Mouse (Mus musculus): ENCODE measurements at regions not wholly inside any gene's neighbourhood (a gene's known extent, or its start where the extent isn't known, plus 50 kb on each side); places are given as distances from the start of the nearest gene placed in this dataset.

- no peak for DNase-seq
Observed at GRCm38 (mm10) chr17:68057264-68057663, 53.3 kb upstream of the Arhgap28 start.

GRCm38 (mm10) chr17:68060455-68060854 is 56.5 kb upstream of the Arhgap28 start:
- no peak for DNase-seq

- DNase-seq, result peak; percentile 84
Observed at GRCm38 (mm10) chr17:68065751-68066150, 61.8 kb upstream of the Arhgap28 start.

GRCm38 (mm10) chr17:68066204-68066603 is 62.3 kb upstream of the Arhgap28 start:
- DNase-seq, result no peak

- no peak for DNase-seq
Observed at GRCm38 (mm10) chr17:68069008-68069407, 65.1 kb upstream of the Arhgap28 start.

GRCm38 (mm10) chr17:68069484-68069883 is 65.6 kb upstream of the Arhgap28 start:
- no peak for DNase-seq

- no peak for DNase-seq
Observed at GRCm38 (mm10) chr17:68071472-68071871, 67.6 kb upstream of the Arhgap28 start.

- no peak for DNase-seq
Observed at GRCm38 (mm10) chr17:68075712-68076111, 71.8 kb upstream of the Arhgap28 start.

GRCm38 (mm10) chr17:68078709-68079108 is 74.8 kb upstream of the Arhgap28 start:
- DNase-seq, result no peak

- no peak for DNase-seq
Observed at GRCm38 (mm10) chr17:68084446-68084845, 80.5 kb upstream of the Arhgap28 start.

GRCm38 (mm10) chr17:68087149-68087548 is 83.2 kb upstream of the Arhgap28 start:
- DNase-seq, result no peak

GRCm38 (mm10) chr17:68089179-68089578 is 85.3 kb upstream of the Arhgap28 start:
- DNase-seq, result no peak

GRCm38 (mm10) chr17:68089830-68090229 is 85.9 kb upstream of the Arhgap28 start:
- no peak for DNase-seq

GRCm38 (mm10) chr17:68096982-68097381 is 93.1 kb upstream of the Arhgap28 start:
- DNase-seq, result no peak

- no peak for DNase-seq
Observed at GRCm38 (mm10) chr17:68097436-68097835, 93.5 kb upstream of the Arhgap28 start.

GRCm38 (mm10) chr17:68100093-68100492 is 96.2 kb upstream of the Arhgap28 start:
- DNase-seq, result no peak

- DNase-seq, result no peak
Observed at GRCm38 (mm10) chr17:68103346-68103745, 99.4 kb upstream of the Arhgap28 start.

- peak; percentile 36 for DNase-seq
Observed at GRCm38 (mm10) chr17:68106366-68106765, 102.4 kb upstream of the Arhgap28 start.

GRCm38 (mm10) chr17:68107875-68108274 is 104.0 kb upstream of the Arhgap28 start:
- DNase-seq, result no peak

- DNase-seq, result no peak
Observed at GRCm38 (mm10) chr17:68111834-68112473, 108.0 kb upstream of the Arhgap28 start.

- no peak for DNase-seq
Observed at GRCm38 (mm10) chr17:68112763-68113330, 108.9 kb upstream of the Arhgap28 start.

- no peak for DNase-seq
Observed at GRCm38 (mm10) chr17:68115599-68115998, 111.7 kb upstream of the Arhgap28 start.

- DNase-seq, result no peak
Observed at GRCm38 (mm10) chr17:68119055-68119698, 115.3 kb upstream of the Arhgap28 start.

GRCm38 (mm10) chr17:68120230-68120629 is 116.3 kb upstream of the Arhgap28 start:
- DNase-seq, result no peak
